32 mouse cellular contexts compared by ENCODE assay signal in the genomic region with DNA sequence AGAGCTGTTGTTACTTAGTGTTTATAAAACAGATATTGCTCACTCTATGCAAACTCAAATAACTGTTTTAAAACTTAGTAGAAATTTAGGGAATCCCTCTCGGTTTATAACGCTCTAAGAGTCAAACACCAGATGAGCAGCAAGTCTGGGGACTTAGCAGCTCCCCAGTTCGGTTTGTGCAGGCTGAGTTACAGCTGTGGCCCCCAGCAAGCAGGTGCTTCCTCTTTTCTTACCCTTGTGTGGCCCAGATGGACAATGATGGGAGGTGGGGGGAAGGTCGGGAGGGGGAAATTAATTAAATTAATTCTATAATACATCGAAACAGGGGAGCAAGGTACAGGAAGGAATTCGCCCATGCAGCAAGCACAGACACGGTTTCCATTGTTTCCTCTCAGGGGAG. TPM values are rescaled to one million over a fixed set of nuclear protein-coding genes. Genes with fewer than 3 reads are reported as not detected.
DNase-seq lines count a peak whose midpoint lies in the region; ATAC-seq lines count a peak whose summit lies in the region.
"Had no signal": no experiment of that assay in that cellular context is flagged by ENCODE, and none has a peak within 500 bp of the region (broad histone marks: within the 10 kb centered on the region; RNA-seq: fewer than 3 reads in every experiment).

No protein-coding gene starts in this region.

- no peak overlapping the region for H3K4me2 ChIP-seq in midbrain, embryonic 11.5 days
- H3K4me2 ChIP-seq in limb, embryonic 13.5 days (replicated peaks) = peak overlapping the region; percentile 41
- H3K4me2 ChIP-seq in midbrain, embryonic 16.5 days (ENCODE audit: low read length) = peak overlapping the region; percentile 36
- H3K4me2 ChIP-seq: liver, embryonic 11.5 days had no signal

- H3K4me3 ChIP-seq in midbrain, embryonic 10.5 days = no peak overlapping the region
- no peak overlapping the region for H3K4me3 ChIP-seq in midbrain, embryonic 11.5 days (ENCODE audit: low read depth, low read length)
- no peak overlapping the region for H3K4me3 ChIP-seq in limb, embryonic 13.5 days
- no peak overlapping the region for H3K4me3 ChIP-seq in midbrain, embryonic 16.5 days (ENCODE audit: low read depth, low read length)
- H3K4me3 ChIP-seq: forebrain, embryonic 10.5 days; heart, adult 2 months had no signal

- intact Hi-C loops in heart, postnatal 36 days (cut with DNase I) = no loop called here

- H3K9me3 ChIP-seq in midbrain, embryonic 10.5 days (replicated peaks) = no peaks in the 10 kb centered on the region
- no peaks in the 10 kb centered on the region for H3K9me3 ChIP-seq in midbrain, embryonic 11.5 days (ENCODE audit: control insufficient read depth, low read length)
- H3K9me3 ChIP-seq in limb, embryonic 13.5 days = no peaks in the 10 kb centered on the region
- H3K9me3 ChIP-seq in midbrain, embryonic 16.5 days (replicated peaks; ENCODE audit: control insufficient read depth, low read length, poor library complexity, severe bottlenecking) = no peaks in the 10 kb centered on the region; the same call in 1 of the 2 replicates
- H3K9me3 ChIP-seq: forebrain, embryonic 10.5 days had no signal

- WGBS in midbrain, embryonic 10.5 days = 61% methylated on average over 7 of the region's 7 CpGs
- 57% methylated on average over 7 of the region's 7 CpGs for WGBS in midbrain, embryonic 11.5 days
- WGBS in limb, embryonic 13.5 days = 29% methylated on average over 7 of the region's 7 CpGs
- 29% methylated on average over 7 of the region's 7 CpGs for WGBS in midbrain, embryonic 16.5 days

- no peak for DNase-seq in midbrain, embryonic 10.5 days (ENCODE audit: low spot score)
- DNase-seq in midbrain, embryonic 11.5 days (ENCODE audit: low spot score, missing footprints) = no peak
- no peak for DNase-seq in heart, postnatal 36 days
- DNase-seq in adrenal gland, postnatal 25 days = no peak
- no peak for DNase-seq in ovary, postnatal 10 days (ENCODE audit: low spot score)
- DNase-seq: adrenal gland, adult 2 months; cerebellum, adult 11 months; cerebellum, postnatal 10 days; gastrocnemius, postnatal 10 days; heart, adult 2 months; heart, postnatal 4 days; lung, adult 18-20 months; right cerebral cortex, postnatal 25 days; thymus, postnatal 36 days had no signal

- peaks cover 18% of the 10 kb centered on the region for H3K4me1 ChIP-seq in midbrain, embryonic 10.5 days
- peaks cover 10% of the 10 kb centered on the region; the same call in 1 of the 2 replicates for H3K4me1 ChIP-seq in midbrain, embryonic 11.5 days (ENCODE audit: control insufficient read depth, insufficient read depth, low read length)
- peaks cover 31% of the 10 kb centered on the region for H3K4me1 ChIP-seq in limb, embryonic 13.5 days
- peaks cover 11% of the 10 kb centered on the region for H3K4me1 ChIP-seq in midbrain, embryonic 16.5 days (ENCODE audit: control insufficient read depth, insufficient read depth, low read length)

- peak overlapping the region; percentile 49; the same call in 1 of the 2 replicates for H3K27ac ChIP-seq in midbrain, embryonic 10.5 days (replicated peaks)
- H3K27ac ChIP-seq in midbrain, embryonic 11.5 days (ENCODE audit: low read depth, low read length) = no peak overlapping the region
- peak overlapping the region; percentile 52; the same call in 1 of the 2 replicates for H3K27ac ChIP-seq in limb, embryonic 13.5 days
- peak overlapping the region; percentile 60 for H3K27ac ChIP-seq in midbrain, embryonic 16.5 days (ENCODE audit: low read length)
- H3K27ac ChIP-seq: forebrain, embryonic 10.5 days; heart, adult 2 months; macrophage had no signal

- no peak for ATAC-seq in midbrain, embryonic 11.5 days (ENCODE audit: low FRiP score)
- ATAC-seq in hematopoietic stem cell, adult 5-6 weeks (replicated peaks in 1 of 2; ENCODE audit: insufficient read depth in 1 of 2, low FRiP score in 2 of 2, low TSS enrichment in 1 of 2, low read depth in 1 of 2, poor library complexity in 2 of 2, severe bottlenecking in 2 of 2) = peak; percentile 66 to 79
- ATAC-seq in limb, embryonic 13.5 days (ENCODE audit: low FRiP score, low read depth) = peak; percentile 66
- no peak for ATAC-seq in midbrain, embryonic 16.5 days
- ATAC-seq: intestine, embryonic 16.5 days had no signal

- H3K9ac ChIP-seq in midbrain, embryonic 11.5 days (ENCODE audit: low read length) = no peak overlapping the region
- H3K9ac ChIP-seq in limb, embryonic 13.5 days = no peak overlapping the region
- 0 out of 2 replicates have a peak overlapping the region, but pooled peaks have one; percentile 44 for H3K9ac ChIP-seq in midbrain, embryonic 16.5 days (ENCODE audit: low read depth, low read length)

- no peaks in the 10 kb centered on the region for H3K27me3 ChIP-seq in midbrain, embryonic 10.5 days (ENCODE audit: low read depth, poor library complexity, severe bottlenecking)
- no peaks in the 10 kb centered on the region for H3K27me3 ChIP-seq in midbrain, embryonic 11.5 days (ENCODE audit: control insufficient read depth, insufficient read depth, low read length)
- H3K27me3 ChIP-seq in limb, embryonic 13.5 days = no peaks in the 10 kb centered on the region
- no peaks in the 10 kb centered on the region for H3K27me3 ChIP-seq in midbrain, embryonic 16.5 days (ENCODE audit: control insufficient read depth, insufficient read depth, low read depth, low read length)

- no peaks in the 10 kb centered on the region for H3K36me3 ChIP-seq in midbrain, embryonic 10.5 days
- H3K36me3 ChIP-seq in midbrain, embryonic 11.5 days (ENCODE audit: control insufficient read depth, insufficient read depth, low read length) = no peaks in the 10 kb centered on the region
- H3K36me3 ChIP-seq in limb, embryonic 13.5 days = no peaks in the 10 kb centered on the region
- H3K36me3 ChIP-seq in midbrain, embryonic 16.5 days (ENCODE audit: control insufficient read depth, insufficient read depth, low read length) = no peaks in the 10 kb centered on the region
- H3K36me3 ChIP-seq: forebrain, embryonic 10.5 days had no signal

RNA-seq across cellular contexts. Expression of a gene that starts 13.0 kb away (rescaled TPM):
- polyA plus RNA-seq in midbrain, embryonic 10.5 days (2016; fragmentation: Nextera tagmentation; extraction: Ambion mirVana) = not detected in 2 replicates
- polyA plus RNA-seq in midbrain, embryonic 11.5 days (2014; fragmentation: Nextera tagmentation; extraction: Ambion mirVana) = not detected in 2 replicates
- total RNA-seq in hematopoietic stem cell, adult 5-6 weeks (2017) = not detected in 2 replicates
- not detected in 2 replicates for polyA plus RNA-seq in limb, embryonic 13.5 days (2015; fragmentation: Nextera tagmentation; extraction: Ambion mirVana)
- polyA plus RNA-seq in midbrain, embryonic 16.5 days (2015; fragmentation: Nextera tagmentation; extraction: Ambion mirVana) = not detected in 2 replicates
- not detected for total RNA-seq in heart, postnatal 36 days (2021)
- not detected in 2 replicates for total RNA-seq in adrenal gland, postnatal 25 days (2021)
- total RNA-seq: gastrocnemius, postnatal 10 days; heart, adult 2 months; heart, postnatal 4 days; layer of hippocampus, postnatal 25 days; left cerebral cortex, postnatal 14 days; monocyte, adult 5-6 weeks had no signal
- polyA plus RNA-seq: adrenal gland, adult 2 months; C2C12; forebrain, embryonic 10.5 days; frontal cortex, adult 2 months; heart, adult 2 months; heart, embryonic 14.5 days; macrophage; neural tube, embryonic 14.5 days; spleen, adult 2 months had no signal

RNA-seq across cellular contexts. Expression of a gene that starts 34.3 kb away (rescaled TPM):
- 0.78 and 0.98 TPM in 2 replicates for polyA plus RNA-seq in midbrain, embryonic 10.5 days (2016; fragmentation: Nextera tagmentation; extraction: Ambion mirVana)
- 0.32 and 0.60 TPM in 2 replicates for polyA plus RNA-seq in midbrain, embryonic 11.5 days (2014; fragmentation: Nextera tagmentation; extraction: Ambion mirVana)
- total RNA-seq in hematopoietic stem cell, adult 5-6 weeks (2017) = not detected in 2 replicates
- 0.08 and 0.10 TPM in 2 replicates for polyA plus RNA-seq in limb, embryonic 13.5 days (2015; fragmentation: Nextera tagmentation; extraction: Ambion mirVana)
- 1.3 and 2.0 TPM in 2 replicates for polyA plus RNA-seq in midbrain, embryonic 16.5 days (2015; fragmentation: Nextera tagmentation; extraction: Ambion mirVana)
- total RNA-seq in heart, postnatal 36 days (2021) = not detected
- 0.36 and 0.48 TPM in 2 replicates for total RNA-seq in adrenal gland, postnatal 25 days (2021)
- total RNA-seq: heart, adult 2 months; monocyte, adult 5-6 weeks had no signal
- polyA plus RNA-seq: adrenal gland, adult 2 months; heart, embryonic 14.5 days; macrophage; stomach, embryonic 14.5 days had no signal

RNA-seq across cellular contexts. Expression of a gene that starts 39.1 kb away (rescaled TPM):
- polyA plus RNA-seq in midbrain, embryonic 10.5 days (2016; fragmentation: Nextera tagmentation; extraction: Ambion mirVana) = 129 and 140 TPM in 2 replicates
- 122 and 124 TPM in 2 replicates for polyA plus RNA-seq in midbrain, embryonic 11.5 days (2014; fragmentation: Nextera tagmentation; extraction: Ambion mirVana)
- total RNA-seq in hematopoietic stem cell, adult 5-6 weeks (2017) = 191 and 294 TPM in 2 replicates
- 98.8 and 106 TPM in 2 replicates for polyA plus RNA-seq in limb, embryonic 13.5 days (2015; fragmentation: Nextera tagmentation; extraction: Ambion mirVana)
- 66.0 and 68.5 TPM in 2 replicates for polyA plus RNA-seq in midbrain, embryonic 16.5 days (2015; fragmentation: Nextera tagmentation; extraction: Ambion mirVana)
- total RNA-seq in heart, postnatal 36 days (2021) = 100 to 1,000 TPM; 313 to 334 TPM
- 271 and 273 TPM in 2 replicates for total RNA-seq in adrenal gland, postnatal 25 days (2021)

RNA-seq across cellular contexts. Expression of a gene that starts 39.2 kb away (rescaled TPM):
- polyA plus RNA-seq in midbrain, embryonic 10.5 days (2016; fragmentation: Nextera tagmentation; extraction: Ambion mirVana) = not detected in 2 replicates
- not detected in 2 replicates for polyA plus RNA-seq in midbrain, embryonic 11.5 days (2014; fragmentation: Nextera tagmentation; extraction: Ambion mirVana)
- total RNA-seq in hematopoietic stem cell, adult 5-6 weeks (2017) = not detected in 2 replicates
- not detected in 2 replicates for polyA plus RNA-seq in limb, embryonic 13.5 days (2015; fragmentation: Nextera tagmentation; extraction: Ambion mirVana)
- not detected in 2 replicates for polyA plus RNA-seq in midbrain, embryonic 16.5 days (2015; fragmentation: Nextera tagmentation; extraction: Ambion mirVana)
- total RNA-seq in heart, postnatal 36 days (2021) = not detected
- not detected in 2 replicates for total RNA-seq in adrenal gland, postnatal 25 days (2021)
- total RNA-seq: gastrocnemius, postnatal 10 days; heart, adult 2 months; left cerebral cortex, postnatal 14 days; monocyte, adult 5-6 weeks had no signal
- polyA plus RNA-seq: adrenal gland, adult 2 months; C2C12; forebrain, embryonic 10.5 days; frontal cortex, adult 2 months; heart, adult 2 months; kidney, embryonic 16.5 days; large intestine, adult 2 months; liver, embryonic 11.5 days; macrophage; neural tube, embryonic 14.5 days; spleen, adult 2 months; stomach, embryonic 14.5 days had no signal

RNA-seq across cellular contexts. Expression of a gene that starts 54.4 kb away (rescaled TPM):
- polyA plus RNA-seq in midbrain, embryonic 10.5 days (2016; fragmentation: Nextera tagmentation; extraction: Ambion mirVana) = 0.75 and 1.3 TPM in 2 replicates
- polyA plus RNA-seq in midbrain, embryonic 11.5 days (2014; fragmentation: Nextera tagmentation; extraction: Ambion mirVana) = 0.59 and 2.1 TPM in 2 replicates
- 1.1 TPM in 1 of 2 replicates, not detected in the other for total RNA-seq in hematopoietic stem cell, adult 5-6 weeks (2017)
- polyA plus RNA-seq in limb, embryonic 13.5 days (2015; fragmentation: Nextera tagmentation; extraction: Ambion mirVana) = 3.3 and 3.5 TPM in 2 replicates
- 0.47 and 0.83 TPM in 2 replicates for polyA plus RNA-seq in midbrain, embryonic 16.5 days (2015; fragmentation: Nextera tagmentation; extraction: Ambion mirVana)
- total RNA-seq in heart, postnatal 36 days (2021) = 100 to 1,000 TPM; 442 to 516 TPM
- total RNA-seq in adrenal gland, postnatal 25 days (2021) = 1.5 TPM in 2 replicates
- total RNA-seq: monocyte, adult 5-6 weeks had no signal
- polyA plus RNA-seq: macrophage had no signal

Comparison
In these comparisons a context has a peak if more than half of its experiments do, and no peak if none do; other contexts are left out.
1. ATAC-seq: peak in hematopoietic stem cell, adult 5-6 weeks (2 of 2) and limb, embryonic 13.5 days (single experiment); none in midbrain, embryonic 11.5 days (single experiment) and midbrain, embryonic 16.5 days (single experiment).